In the genomic region with DNA sequence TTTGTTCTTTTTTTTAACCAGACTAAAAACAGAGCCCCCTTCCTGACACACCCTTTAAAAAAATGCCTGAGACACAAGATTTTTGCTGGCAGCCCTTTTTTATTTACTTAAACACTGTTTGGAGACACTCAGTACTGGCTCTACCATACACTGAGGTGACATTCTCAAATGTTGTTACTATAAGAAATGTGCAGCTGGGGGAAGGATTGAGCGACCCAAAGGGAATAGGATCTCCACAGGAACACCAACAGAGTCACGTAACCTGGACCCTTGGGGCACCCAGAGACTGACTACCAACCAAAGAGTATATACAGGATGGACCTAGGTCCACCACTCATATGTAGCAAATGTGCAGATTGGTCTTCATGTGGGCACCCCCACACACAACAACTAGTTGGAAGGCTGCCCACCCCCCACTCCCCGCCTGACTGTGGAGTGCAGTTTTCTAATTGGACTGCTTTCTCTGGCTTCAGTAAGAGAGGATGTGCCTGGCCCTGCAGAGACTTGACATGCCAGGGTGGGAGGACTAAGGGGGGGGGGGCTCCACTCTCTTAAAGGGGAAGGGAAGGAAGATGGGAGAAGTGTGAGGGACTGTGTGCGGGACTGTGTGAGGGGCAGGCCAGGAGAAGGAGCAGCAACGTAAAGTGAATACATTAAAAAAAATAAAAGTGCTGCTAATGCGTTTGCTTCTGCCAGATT, we compare ENCODE assay signal across 21 mouse cellular contexts.
A peak's percentile ranks its signal among the peaks of the same experiment; 100 is the strongest.
DNase-seq lines count a peak whose midpoint lies in the region; ATAC-seq and TF ChIP-seq lines count a peak whose summit lies in the region.
"Had no signal": no experiment of that assay in that cellular context is flagged by ENCODE, and none has a peak within 500 bp of the region (broad histone marks: within the 10 kb centered on the region; RNA-seq: fewer than 3 reads in every experiment).

No protein-coding gene starts in this region.

- H3K4me2 ChIP-seq in forebrain, embryonic 14.5 days (ENCODE audit: low read length): no peak overlapping the region
- no peak overlapping the region for H3K4me2 ChIP-seq in forebrain, postnatal 0 days (ENCODE audit: low read depth)
- no peak overlapping the region for H3K4me2 ChIP-seq in hindbrain, embryonic 15.5 days
- 0 out of 2 replicates have a peak overlapping the region, but pooled peaks have one; percentile 5 for H3K4me2 ChIP-seq in embryonic facial prominence, embryonic 13.5 days
- no peak overlapping the region for H3K4me2 ChIP-seq in kidney, embryonic 16.5 days (replicated peaks; ENCODE audit: low read depth, low read length)
- H3K4me2 ChIP-seq: kidney, embryonic 15.5 days; limb, embryonic 13.5 days; liver, embryonic 13.5 days had no signal

- H3K36me3 ChIP-seq in forebrain, embryonic 14.5 days (ENCODE audit: control insufficient read depth, insufficient read depth, low read length): no peaks in the 10 kb centered on the region
- H3K36me3 ChIP-seq in forebrain, postnatal 0 days (ENCODE audit: insufficient read depth): no peaks in the 10 kb centered on the region
- no peaks in the 10 kb centered on the region for H3K36me3 ChIP-seq in hindbrain, embryonic 15.5 days
- no peaks in the 10 kb centered on the region for H3K36me3 ChIP-seq in hindbrain, embryonic 10.5 days
- no peaks in the 10 kb centered on the region for H3K36me3 ChIP-seq in embryonic facial prominence, embryonic 13.5 days
- H3K36me3 ChIP-seq in kidney, embryonic 16.5 days (ENCODE audit: insufficient read depth, low read length): no peaks in the 10 kb centered on the region
- H3K36me3 ChIP-seq: kidney, embryonic 15.5 days; limb, embryonic 13.5 days; liver, embryonic 13.5 days had no signal

- no peaks in the 10 kb centered on the region for H3K27me3 ChIP-seq in forebrain, embryonic 14.5 days (replicated peaks; ENCODE audit: control insufficient read depth, insufficient read depth, low read length)
- no peaks in the 10 kb centered on the region for H3K27me3 ChIP-seq in forebrain, postnatal 0 days (ENCODE audit: insufficient read depth, low read length)
- no peaks in the 10 kb centered on the region for H3K27me3 ChIP-seq in hindbrain, embryonic 15.5 days
- no peaks in the 10 kb centered on the region for H3K27me3 ChIP-seq in hindbrain, embryonic 10.5 days (ENCODE audit: insufficient read depth, poor library complexity, severe bottlenecking)
- H3K27me3 ChIP-seq in embryonic facial prominence, embryonic 13.5 days: no peaks in the 10 kb centered on the region
- no peaks in the 10 kb centered on the region for H3K27me3 ChIP-seq in kidney, embryonic 16.5 days (ENCODE audit: insufficient read depth, low read length)
- H3K27me3 ChIP-seq: kidney, embryonic 15.5 days; limb, embryonic 13.5 days; liver, embryonic 13.5 days had no signal

- H3K4me3 ChIP-seq in forebrain, embryonic 14.5 days (ENCODE audit: low read depth, low read length): no peak overlapping the region
- H3K4me3 ChIP-seq in forebrain, postnatal 0 days (ENCODE audit: low read depth, low read length): no peak overlapping the region
- no peak overlapping the region for H3K4me3 ChIP-seq in hindbrain, embryonic 15.5 days
- H3K4me3 ChIP-seq in hindbrain, embryonic 10.5 days: no peak overlapping the region
- no peak overlapping the region for H3K4me3 ChIP-seq in embryonic facial prominence, embryonic 13.5 days
- no peak overlapping the region for H3K4me3 ChIP-seq in kidney, embryonic 16.5 days (ENCODE audit: low read length)
- H3K4me3 ChIP-seq: gastrocnemius, adult 2 months; kidney, embryonic 15.5 days; limb, embryonic 13.5 days; liver, embryonic 13.5 days; myocyte had no signal

- peak; percentile 60; the same call in 1 of the 2 replicates for ATAC-seq in forebrain, embryonic 14.5 days
- ATAC-seq in forebrain, postnatal 0 days: no peak
- peak; percentile 23; the same call in 1 of the 2 replicates for ATAC-seq in hindbrain, embryonic 15.5 days (ENCODE audit: low FRiP score, low read depth)
- no peak for ATAC-seq in embryonic facial prominence, embryonic 13.5 days (ENCODE audit: insufficient number of reproducible peaks, insufficient read depth, low FRiP score, low TSS enrichment, low read depth)
- no peak for ATAC-seq in kidney, embryonic 16.5 days (ENCODE audit: low FRiP score, low TSS enrichment)
- ATAC-seq: intestine, embryonic 16.5 days had no signal

- no peak overlapping the region for H3K9ac ChIP-seq in forebrain, embryonic 14.5 days (ENCODE audit: low read length)
- no peak overlapping the region for H3K9ac ChIP-seq in forebrain, postnatal 0 days
- H3K9ac ChIP-seq in hindbrain, embryonic 15.5 days: no peak overlapping the region
- no peak overlapping the region for H3K9ac ChIP-seq in embryonic facial prominence, embryonic 13.5 days
- H3K9ac ChIP-seq in kidney, embryonic 16.5 days (replicated peaks; ENCODE audit: low read length): no peak overlapping the region
- H3K9ac ChIP-seq: kidney, embryonic 15.5 days; limb, embryonic 13.5 days; liver, embryonic 13.5 days had no signal

- no peak overlapping the region for H3K27ac ChIP-seq in forebrain, embryonic 14.5 days (ENCODE audit: low read depth, low read length)
- H3K27ac ChIP-seq in forebrain, postnatal 0 days (ENCODE audit: low read depth, low read length): no peak overlapping the region
- H3K27ac ChIP-seq in hindbrain, embryonic 15.5 days (replicated peaks): no peak overlapping the region
- no peak overlapping the region for H3K27ac ChIP-seq in hindbrain, embryonic 10.5 days
- no peak overlapping the region; the same call in 1 of the 2 replicates for H3K27ac ChIP-seq in embryonic facial prominence, embryonic 13.5 days
- H3K27ac ChIP-seq in kidney, embryonic 16.5 days (ENCODE audit: low read length): no peak overlapping the region
- H3K27ac ChIP-seq: gastrocnemius, adult 2 months; kidney, embryonic 15.5 days; limb, embryonic 13.5 days; liver, embryonic 13.5 days had no signal

- 47% methylated on average over 6 of the region's 6 CpGs for WGBS in forebrain, embryonic 14.5 days
- WGBS in forebrain, postnatal 0 days: 47% methylated on average over 6 of the region's 6 CpGs
- WGBS in hindbrain, embryonic 15.5 days: 63% methylated on average over 6 of the region's 6 CpGs
- 65% methylated on average over 6 of the region's 6 CpGs for WGBS in hindbrain, embryonic 10.5 days
- WGBS in embryonic facial prominence, embryonic 13.5 days: 32% methylated on average over 6 of the region's 6 CpGs
- 54% methylated on average over 6 of the region's 6 CpGs for whole genome bisulfite sequencing in kidney, embryonic 16.5 days

- no peaks in the 10 kb centered on the region for H3K9me3 ChIP-seq in forebrain, embryonic 14.5 days (replicated peaks; ENCODE audit: control insufficient read depth, low read length)
- no peaks in the 10 kb centered on the region for H3K9me3 ChIP-seq in forebrain, postnatal 0 days (ENCODE audit: low read length)
- no peaks in the 10 kb centered on the region for H3K9me3 ChIP-seq in hindbrain, embryonic 15.5 days
- no peaks in the 10 kb centered on the region for H3K9me3 ChIP-seq in hindbrain, embryonic 10.5 days
- no peaks in the 10 kb centered on the region for H3K9me3 ChIP-seq in embryonic facial prominence, embryonic 13.5 days
- H3K9me3 ChIP-seq in kidney, embryonic 16.5 days (ENCODE audit: low read length): no peaks in the 10 kb centered on the region
- H3K9me3 ChIP-seq: kidney, embryonic 15.5 days; limb, embryonic 13.5 days; liver, embryonic 13.5 days had no signal

- DNase-seq in forebrain, embryonic 14.5 days (ENCODE audit: low spot score): no peak
- no peak for DNase-seq in forebrain, postnatal 0 days
- DNase-seq in hindbrain, embryonic 10.5 days (ENCODE audit: low spot score): no peak
- peak; percentile 7 for DNase-seq in lung, postnatal 10 days
- no peak for DNase-seq in lung, postnatal 25 days (ENCODE audit: low spot score)
- DNase-seq: B cell, adult 2 months; cerebellum, adult 2 months; gastrocnemius, adult 2 months; liver, embryonic 13.5 days; lung, postnatal 36 days; right cerebral cortex, postnatal 14 days; spleen, adult 18-20 months; thymus, adult 18-20 months; thymus, postnatal 4 days had no signal

- H3K4me1 ChIP-seq in forebrain, embryonic 14.5 days (ENCODE audit: control insufficient read depth, insufficient read depth, low read length): no peaks in the 10 kb centered on the region
- H3K4me1 ChIP-seq in forebrain, postnatal 0 days (ENCODE audit: insufficient read depth): no peaks in the 10 kb centered on the region
- H3K4me1 ChIP-seq in hindbrain, embryonic 15.5 days (replicated peaks): no peaks in the 10 kb centered on the region
- peaks cover 3% of the 10 kb centered on the region; the same call in 1 of the 2 replicates for H3K4me1 ChIP-seq in hindbrain, embryonic 10.5 days (replicated peaks)
- peaks cover 12% of the 10 kb centered on the region for H3K4me1 ChIP-seq in embryonic facial prominence, embryonic 13.5 days
- H3K4me1 ChIP-seq in kidney, embryonic 16.5 days (ENCODE audit: insufficient read depth, low read length): no peaks in the 10 kb centered on the region
- H3K4me1 ChIP-seq: kidney, embryonic 15.5 days; liver, embryonic 13.5 days had no signal

- TF ChIP-seq CTCF in forebrain, postnatal 0 days (IDR thresholded peaks at IDR 0.05; ENCODE audit: low read depth): no peak

Comparison
In these comparisons a context has a peak if more than half of its experiments do, and no peak if none do; other contexts are left out.
1. ATAC-seq: peak in forebrain, embryonic 14.5 days (single experiment) and hindbrain, embryonic 15.5 days (single experiment); none in forebrain, postnatal 0 days (single experiment), embryonic facial prominence, embryonic 13.5 days (single experiment) and kidney, embryonic 16.5 days (single experiment).